Mouse (Mus musculus) kidney, adult 9 months (tissue): ENCODE results near the gene Nmrk1.
A peak's percentile ranks its signal among the peaks of the same experiment; 100 is the strongest.
"Not testable (repeated sequence)": the region's sequence is repeated elsewhere in the genome, so short reads cannot be mapped to it uniquely, and the experiment has no call there.

ENCODE experiments used
- DNase-seq: peaks from one replicate; pipeline ENCODE4 v3.0.0; 2022

Gene Nmrk1

GRCm38 (mm10) chr19:18631644-18632219, at the start of gene Nmrk1, which contains the start of gene Ostf1:
TSS of gene Nmrk1 (plus strand) at chr19:18631950.
TSS of gene Ostf1 (minus strand) at chr19:18631823.
- peak; percentile 98 for DNase-seq

DNA sequence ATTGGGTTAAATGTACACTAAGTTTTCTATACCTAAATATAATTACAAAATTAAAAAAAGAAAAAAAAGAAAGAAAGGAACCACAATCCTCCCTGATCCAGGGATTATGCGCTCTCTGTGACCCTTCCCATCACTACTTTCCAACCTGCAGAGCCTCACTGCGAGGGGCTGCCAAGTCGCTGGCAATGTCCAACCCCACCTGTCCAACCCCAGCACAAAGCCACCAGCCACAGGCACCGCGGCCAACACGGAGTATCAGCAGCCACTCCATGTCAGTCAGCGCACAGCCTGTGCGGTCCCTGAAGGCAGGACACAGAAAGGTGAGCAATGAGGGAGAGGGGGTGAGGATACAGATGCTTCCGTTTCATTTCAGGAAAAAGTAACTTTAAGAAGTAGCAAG, 49.5 kb upstream of the Nmrk1 start:
- DNase-seq: no peak

DNA sequence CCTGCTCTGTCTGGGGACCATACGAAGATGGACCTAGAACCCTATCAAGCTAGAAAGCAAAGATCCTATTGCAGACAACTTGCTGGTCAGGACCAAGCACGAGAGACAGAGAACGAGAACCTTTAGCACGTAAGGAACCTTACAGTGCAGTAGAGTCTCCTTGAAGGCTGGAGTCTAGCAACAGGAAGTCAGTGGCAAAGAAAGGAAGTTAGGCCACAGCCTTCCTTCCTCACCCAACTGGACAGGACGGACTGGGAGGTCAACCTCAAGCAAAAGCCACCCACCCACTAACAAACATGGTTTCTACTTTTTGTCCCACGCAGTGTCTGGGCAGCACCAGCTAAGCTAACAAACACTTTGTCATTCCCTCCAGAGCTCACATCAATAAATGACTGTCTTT, 48.9 kb upstream of the Nmrk1 start:
- no peak for DNase-seq

GRCm38 (mm10) chr19:18583706-18584105, 48.0 kb upstream of the Nmrk1 start:
- no peak for DNase-seq

- DNase-seq: no peak
Measured at GRCm38 (mm10) chr19:18584621-18585020, 47.1 kb upstream of the Nmrk1 start.

GRCm38 (mm10) chr19:18587118-18587517, 44.6 kb upstream of the Nmrk1 start:
- no peak for DNase-seq

DNA sequence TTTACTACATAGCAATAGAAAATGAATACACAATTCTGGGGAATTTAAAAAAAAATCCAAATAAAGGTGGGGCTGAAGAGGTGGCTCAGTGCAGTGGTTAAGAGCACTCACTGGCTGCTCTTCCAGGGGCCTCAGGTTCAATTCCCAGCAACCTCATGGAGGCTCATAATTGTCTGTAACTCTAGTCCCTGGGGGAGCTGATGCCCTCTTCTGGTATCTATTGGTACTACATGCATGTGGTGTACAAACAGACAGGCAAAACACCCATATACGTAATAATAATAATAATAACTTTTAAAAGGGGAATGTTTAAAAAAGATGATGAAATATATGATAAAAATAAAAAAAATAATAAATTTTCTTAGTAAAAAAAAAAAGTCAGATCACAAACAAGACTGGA, 43.5 kb upstream of the Nmrk1 start:
- no peak for DNase-seq

DNA sequence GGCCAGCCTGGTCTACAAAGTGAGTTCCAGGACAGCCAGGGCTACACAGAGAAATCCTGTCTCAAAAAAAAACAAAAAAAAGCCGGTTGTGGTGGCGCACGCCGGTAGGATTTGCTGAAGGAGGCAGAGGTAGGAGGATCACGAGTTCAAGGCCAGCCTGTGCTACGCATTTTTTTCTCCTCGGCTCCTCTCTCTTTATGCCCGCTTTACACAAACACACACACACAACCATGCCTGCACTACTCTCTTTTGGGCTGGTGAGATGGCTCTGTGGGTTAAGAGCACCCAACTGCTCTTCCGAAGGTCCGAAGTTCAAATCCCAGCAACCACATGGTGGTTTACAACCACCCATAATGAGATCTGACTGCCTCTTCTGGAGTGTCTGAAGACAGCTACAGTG, 42.9 kb upstream of the Nmrk1 start:
- not testable (repeated sequence) for DNase-seq

DNA sequence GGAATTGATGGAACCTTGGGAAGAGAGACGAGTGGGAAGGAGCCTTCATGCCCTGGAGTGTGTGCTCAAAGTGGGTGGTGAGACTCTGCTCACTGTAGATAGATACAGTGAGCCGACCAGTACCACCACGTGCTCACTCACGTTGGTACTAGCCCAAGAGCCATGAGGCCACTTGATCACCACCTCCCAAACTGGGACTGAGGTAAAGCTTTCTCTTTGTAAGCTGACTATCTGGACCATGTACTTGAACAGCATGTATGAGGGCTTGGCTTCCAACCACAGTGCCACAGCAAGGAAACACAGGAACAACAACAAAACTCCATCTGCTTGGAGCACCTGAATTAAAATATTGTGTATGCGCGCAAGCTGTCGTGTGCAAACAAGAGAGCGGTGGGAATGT, 42.5 kb upstream of the Nmrk1 start:
- no peak for DNase-seq

DNA sequence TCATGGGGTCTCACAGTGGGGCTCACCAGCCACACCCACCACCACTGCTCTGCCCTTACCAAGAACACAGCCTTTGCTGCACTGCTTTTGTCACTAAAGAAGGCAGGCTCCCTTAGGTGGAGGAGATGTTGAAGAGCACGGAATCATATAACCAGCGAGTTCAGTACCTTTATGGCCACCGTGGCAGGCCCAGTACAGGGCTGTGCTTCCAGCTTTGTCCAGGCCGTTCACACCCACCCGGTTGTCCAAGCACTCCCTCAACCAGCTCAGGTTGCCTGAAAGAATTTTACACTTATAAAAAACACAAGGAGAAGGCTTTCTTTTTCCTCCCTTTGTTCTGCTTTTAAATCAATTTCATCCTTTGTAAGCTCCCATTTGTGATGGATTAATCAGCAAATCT, 41.5 kb upstream of the Nmrk1 start:
- no peak for DNase-seq

GRCm38 (mm10) chr19:18590942-18591354, 40.8 kb upstream of the Nmrk1 start:
- DNase-seq: peak; percentile 33

- DNase-seq: no peak
Measured at GRCm38 (mm10) chr19:18592919-18593318, 38.8 kb upstream of the Nmrk1 start.

DNA sequence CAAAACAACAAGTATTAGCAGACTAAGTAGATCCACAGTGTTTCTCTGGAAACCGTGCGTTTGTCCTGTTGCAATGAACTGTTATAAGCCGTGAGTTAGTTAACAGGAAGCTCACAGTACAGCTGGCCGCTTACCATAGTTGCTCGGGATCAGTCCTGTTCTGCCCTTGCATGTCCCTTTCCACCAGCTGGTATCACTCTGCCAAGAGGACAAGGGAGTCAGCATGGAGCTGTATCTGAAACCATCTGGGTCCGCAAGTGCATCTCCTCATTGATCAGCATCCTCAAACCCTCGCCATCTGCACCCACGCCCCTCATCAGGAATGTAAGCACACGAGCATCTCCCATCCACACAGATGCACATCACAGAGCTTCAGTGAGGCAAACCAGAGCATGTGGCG, 38.0 kb upstream of the Nmrk1 start:
- DNase-seq: no peak

DNA sequence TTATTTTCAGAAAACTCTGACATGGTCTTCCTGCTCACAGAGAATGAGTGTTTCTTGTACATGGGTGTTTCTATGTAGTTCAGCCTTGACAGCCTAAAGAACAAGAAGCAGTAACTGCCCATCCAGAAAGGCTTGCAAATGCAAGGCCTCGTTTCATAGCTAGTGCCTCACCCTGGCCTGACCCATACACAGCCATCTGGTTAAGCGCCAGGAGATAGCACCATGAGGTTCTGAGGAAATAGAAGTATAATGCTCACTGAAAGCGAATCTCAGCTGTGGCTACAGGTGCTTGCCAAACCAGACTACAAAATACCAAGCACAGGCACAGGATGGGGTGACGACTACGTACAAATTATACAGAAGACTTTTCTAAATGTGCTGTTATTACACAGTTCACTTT, 34.9 kb upstream of the Nmrk1 start:
- no peak for DNase-seq

GRCm38 (mm10) chr19:18597772-18598171, 34.0 kb upstream of the Nmrk1 start:
- DNase-seq: no peak

DNA sequence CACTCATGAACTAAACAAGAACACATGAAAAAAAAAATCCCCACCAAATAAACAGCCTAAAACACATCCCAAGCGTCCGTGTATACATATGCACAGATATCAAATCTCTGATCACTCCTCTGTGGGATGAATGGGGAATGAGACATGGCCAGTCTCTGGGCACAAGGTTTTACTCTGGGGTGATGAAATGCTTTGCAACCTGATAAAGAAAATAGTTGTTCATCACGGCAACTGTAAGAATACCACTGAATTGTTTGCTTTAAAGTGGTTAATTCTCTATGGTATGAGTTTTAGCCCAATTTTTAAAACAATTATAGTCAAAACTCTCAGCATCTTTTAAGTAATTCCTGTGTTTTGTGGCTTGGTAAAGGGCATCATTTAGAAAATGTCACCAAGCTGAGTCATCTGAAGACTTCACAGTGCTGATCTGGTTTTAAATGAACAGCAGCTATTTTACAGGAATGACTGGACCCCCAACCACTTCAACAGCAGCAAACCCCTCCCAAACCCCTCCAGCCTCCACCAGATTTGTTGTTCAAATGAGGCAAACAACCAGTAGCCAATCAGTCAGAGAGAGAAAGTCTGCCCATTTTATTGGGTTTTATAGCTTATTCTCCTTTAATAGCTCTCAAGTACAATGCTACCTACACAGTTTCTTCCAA, 33.4 kb upstream of the Nmrk1 start:
- DNase-seq: no peak

GRCm38 (mm10) chr19:18599051-18599450, 32.7 kb upstream of the Nmrk1 start:
- DNase-seq: no peak

- DNase-seq: no peak
Measured at GRCm38 (mm10) chr19:18599650-18600049, 32.1 kb upstream of the Nmrk1 start.

DNA sequence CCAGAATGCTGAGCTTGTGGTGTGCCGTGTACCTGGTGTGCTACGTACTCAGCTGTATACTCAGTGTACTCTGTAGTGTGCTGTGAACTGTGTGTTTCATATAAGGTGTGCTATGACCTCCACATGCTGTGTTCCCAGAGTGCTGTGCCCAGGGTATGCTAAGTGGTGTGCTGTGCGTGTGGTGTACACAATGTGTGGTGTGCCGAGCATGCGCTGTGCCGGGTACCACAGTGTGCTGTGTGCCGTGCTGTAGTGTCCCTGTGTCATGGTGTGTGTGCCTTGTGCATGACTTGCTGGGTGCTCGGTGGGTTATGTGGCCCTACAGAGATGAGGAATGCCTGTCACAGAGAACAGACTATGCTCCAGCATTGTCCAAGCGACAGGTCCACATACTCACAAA, 31.1 kb upstream of the Nmrk1 start:
- DNase-seq: no peak

GRCm38 (mm10) chr19:18603011-18603410, 28.7 kb upstream of the Nmrk1 start:
- DNase-seq: no peak

DNA sequence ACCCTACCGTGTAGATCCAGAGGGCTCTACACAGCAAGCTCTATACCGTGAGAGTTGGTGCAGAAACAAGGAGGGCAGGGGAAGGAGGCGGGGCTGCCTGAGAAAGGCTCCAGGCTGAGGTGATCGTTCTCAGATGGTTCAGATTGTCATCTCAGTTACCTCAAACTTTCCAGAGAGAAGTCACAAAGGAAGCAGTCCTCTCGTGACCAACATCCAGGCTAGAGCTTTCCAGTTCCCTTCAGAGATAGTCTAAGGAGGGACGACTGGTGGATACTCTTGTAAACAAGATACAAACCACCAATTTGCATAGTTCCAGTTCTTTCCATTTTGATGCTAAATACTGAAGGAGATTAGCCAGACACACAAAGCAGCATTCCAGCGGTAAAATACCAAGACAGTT, 23.8 kb upstream of the Nmrk1 start:
- no peak for DNase-seq

- no peak for DNase-seq
Measured at GRCm38 (mm10) chr19:18608975-18609374, 22.8 kb upstream of the Nmrk1 start.

- DNase-seq: no peak
Measured at GRCm38 (mm10) chr19:18614337-18614736, 17.4 kb upstream of the Nmrk1 start.

DNA sequence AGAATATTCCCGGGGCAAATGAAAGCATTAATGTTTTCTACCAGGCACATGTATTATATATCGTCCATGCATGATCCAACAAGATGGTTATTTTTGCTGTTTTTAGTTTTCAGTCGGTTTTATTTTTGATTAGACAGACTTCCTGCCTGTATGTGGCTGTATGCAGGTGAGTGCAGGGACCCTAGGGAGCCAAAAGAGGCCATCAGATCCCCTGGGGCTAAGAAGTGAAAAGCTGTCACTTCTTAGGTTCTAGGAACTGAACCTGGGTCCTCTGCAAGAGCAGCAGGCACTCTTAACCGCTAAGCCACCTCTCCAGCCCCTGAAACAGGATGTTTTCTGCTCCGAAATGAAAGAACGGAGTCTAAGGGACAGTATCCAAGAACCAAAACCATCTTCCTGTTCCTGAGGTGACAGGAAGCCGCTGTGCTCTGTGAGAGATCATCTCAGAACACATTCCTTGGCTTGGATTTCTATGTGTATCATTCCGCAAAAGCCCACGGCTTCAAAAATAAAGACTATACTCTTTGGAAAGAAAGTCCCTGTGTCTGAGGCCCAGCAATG, 16.0 kb upstream of the Nmrk1 start:
- DNase-seq: no peak

DNA sequence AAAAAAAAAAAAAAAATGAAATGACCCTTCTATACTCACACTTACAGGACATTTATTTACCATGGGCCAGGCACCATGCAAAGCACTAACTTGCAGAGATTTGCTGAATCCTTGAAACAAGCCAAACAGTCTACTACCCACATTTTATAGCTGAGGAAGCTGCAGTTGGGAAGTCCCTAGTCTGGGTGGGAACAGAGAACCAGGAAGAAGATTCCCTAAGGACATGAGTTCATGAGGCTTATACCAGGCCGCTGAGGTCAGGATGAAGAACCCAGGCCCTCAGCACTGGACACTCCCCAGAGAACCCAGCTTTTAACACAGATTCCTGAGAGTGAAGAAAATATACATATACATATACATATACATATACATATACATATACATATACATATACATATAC, 14.2 kb upstream of the Nmrk1 start:
- no peak for DNase-seq
